Mouse (Mus musculus): Measurements from ENCODE around the gene Myh7.
"Not testable (repeated sequence)": the region's sequence is repeated elsewhere in the genome, so short reads cannot be mapped to it uniquely, and the experiment has no call there.

Gene Myh7

DNA sequence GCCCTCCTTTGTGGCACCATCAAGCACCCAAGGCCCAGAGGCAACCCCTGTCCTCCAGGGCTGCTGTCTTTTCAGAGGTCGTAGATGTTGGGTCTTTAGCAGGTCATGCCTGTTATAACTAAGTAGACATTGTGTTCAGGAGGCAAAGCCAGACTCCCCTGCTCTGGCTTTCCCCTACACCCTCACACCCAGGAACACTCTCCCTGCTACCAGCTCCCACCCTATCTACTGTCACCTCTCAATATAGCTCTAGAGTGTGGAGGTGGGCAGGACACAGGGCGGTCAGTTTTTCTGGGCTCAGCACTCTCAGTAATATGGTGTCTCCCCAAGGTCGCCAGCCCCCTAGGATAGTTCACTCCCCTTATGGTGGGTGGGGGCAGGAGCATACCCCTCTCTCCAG is 26.6 kb downstream of the Myh7 start:
- no peak for DNase-seq

GRCm38 (mm10) chr14:54966320-54966977 is 28.0 kb downstream of the Myh7 start, which contains the start of gene Myh6:
Myh6 (minus strand) TSS chr14:54966927.
- no peak for DNase-seq

GRCm38 (mm10) chr14:54965631-54966030 is 28.8 kb downstream of the Myh7 start:
- no peak for DNase-seq

GRCm38 (mm10) chr14:54965044-54965443 is 29.4 kb downstream of the Myh7 start:
- no peak for DNase-seq

DNA sequence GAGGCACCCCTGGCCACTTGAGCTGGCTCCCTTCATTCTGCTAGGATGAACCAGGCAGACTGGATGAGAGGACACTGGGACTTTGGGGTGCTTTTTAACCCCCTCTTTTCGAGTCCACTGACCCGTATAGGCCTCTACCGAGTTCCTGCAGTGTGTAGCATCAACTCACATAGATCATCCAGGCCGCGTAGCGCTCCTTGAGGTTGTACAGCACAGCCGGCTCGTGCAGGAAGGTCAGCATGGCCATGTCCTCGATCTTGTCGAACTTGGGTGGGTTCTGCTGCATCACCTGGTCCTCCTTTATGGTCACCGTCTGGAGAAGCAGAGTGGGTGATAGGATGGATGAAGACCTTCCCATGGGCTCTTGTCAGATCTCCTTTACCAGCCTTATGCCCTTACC is 30.7 kb downstream of the Myh7 start:
- DNase-seq: no peak

DNA sequence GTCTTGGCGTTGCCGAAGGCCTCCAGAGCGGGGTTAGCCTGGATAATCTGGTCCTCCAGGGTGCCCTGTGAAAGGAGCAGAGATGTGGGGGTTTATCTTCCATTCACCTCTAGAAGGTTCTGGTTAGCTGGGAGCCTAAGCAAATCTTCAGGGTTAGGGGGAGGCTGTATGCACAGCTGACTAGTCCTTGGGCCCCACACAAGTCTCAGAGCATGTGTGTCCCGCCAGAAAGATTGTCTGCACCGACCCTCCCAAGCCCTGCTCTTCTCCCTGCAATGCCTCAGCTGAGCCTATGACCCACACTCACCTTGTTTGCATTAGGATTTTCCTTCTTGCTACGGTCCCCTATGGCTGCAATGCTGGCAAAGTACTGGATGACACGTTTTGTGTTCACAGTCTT is 31.7 kb downstream of the Myh7 start:
- DNase-seq: no peak

- no peak for DNase-seq
Observed at GRCm38 (mm10) chr14:54961487-54961886, 32.9 kb downstream of the Myh7 start.

GRCm38 (mm10) chr14:54960769-54961168 is 33.7 kb downstream of the Myh7 start:
- no peak for DNase-seq

DNA sequence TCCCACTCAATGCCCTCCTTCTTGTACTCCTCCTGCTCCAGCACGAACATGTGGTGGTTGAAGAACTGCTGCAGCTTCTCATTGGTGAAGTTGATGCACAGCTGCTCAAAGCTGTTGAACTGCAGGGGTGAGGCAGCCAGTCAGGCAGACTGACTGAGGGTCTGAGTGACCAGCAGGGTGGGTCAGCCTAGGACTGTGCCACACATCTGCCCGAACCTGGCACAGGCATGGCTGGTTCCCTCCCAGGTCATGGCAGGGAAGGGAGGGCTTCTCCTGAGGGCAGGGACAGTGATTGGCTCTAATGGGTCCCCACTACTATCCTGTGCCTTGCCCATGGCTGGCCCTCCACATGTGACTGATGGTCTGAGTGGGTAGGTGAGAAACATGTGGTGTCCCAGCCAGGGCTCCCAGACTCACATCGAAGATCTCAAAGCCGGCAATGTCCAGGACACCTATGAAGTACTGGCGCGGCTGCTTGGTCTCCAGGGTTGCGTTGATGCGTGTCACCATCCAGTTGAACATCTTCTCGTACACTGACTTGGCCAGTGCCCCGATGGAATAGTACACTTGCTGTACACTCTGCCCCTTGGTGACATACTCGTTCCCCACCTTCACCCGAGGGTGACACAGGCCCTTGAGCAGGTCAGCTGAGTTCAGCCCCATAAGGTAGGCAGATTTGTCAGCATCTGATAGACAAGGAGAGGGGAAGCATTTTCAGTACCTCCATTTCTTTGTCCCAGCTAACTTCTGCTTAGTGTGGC is 34.4 kb downstream of the Myh7 start:
- DNase-seq: not testable (repeated sequence)

DNA sequence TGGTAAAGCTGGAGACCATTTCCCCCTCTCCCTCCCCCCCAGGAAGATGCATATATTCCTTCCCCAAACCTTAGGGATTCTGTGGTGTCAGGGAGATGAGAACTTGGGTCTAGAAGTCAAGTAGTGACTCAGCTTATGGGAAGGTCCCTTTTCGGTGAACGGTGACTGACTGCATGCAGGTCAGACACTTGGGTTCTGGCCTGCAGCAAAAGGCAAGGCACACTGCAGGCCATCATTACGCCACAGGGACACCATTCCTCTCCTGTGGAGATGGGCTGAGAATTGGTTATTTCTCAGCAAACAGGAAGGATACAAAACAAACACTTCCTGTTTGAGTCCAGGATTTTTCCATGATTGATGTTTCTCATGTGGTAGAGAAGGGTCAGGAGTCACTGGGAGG is 35.2 kb downstream of the Myh7 start:
- no peak for DNase-seq

GRCm38 (mm10) chr14:54958503-54958902 is 35.9 kb downstream of the Myh7 start:
- no peak for DNase-seq

- no peak for DNase-seq
Observed at GRCm38 (mm10) chr14:54956533-54956932, 37.9 kb downstream of the Myh7 start.

- DNase-seq: no peak
Observed at GRCm38 (mm10) chr14:54955481-54955880, 38.9 kb downstream of the Myh7 start.

DNA sequence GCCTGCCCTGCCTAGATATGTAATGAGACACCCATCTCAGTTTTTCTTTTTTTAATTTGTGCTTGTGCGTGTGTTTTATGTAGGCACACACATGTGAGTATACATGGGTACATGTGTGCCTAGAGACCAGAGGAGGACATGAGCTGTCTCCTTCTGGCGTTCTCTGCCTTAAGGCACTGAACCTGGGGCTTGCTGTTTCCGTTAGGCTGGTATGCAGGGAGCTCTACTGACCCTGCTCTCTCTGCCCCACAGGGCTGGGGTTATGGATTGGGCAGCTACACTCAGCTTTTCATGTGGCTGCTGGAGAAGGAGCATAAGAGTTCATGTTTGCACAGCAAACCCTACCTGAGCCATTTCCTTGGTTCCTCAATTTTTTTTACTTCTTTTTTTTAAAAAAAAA is 40.0 kb downstream of the Myh7 start:
- no peak for DNase-seq

DNA sequence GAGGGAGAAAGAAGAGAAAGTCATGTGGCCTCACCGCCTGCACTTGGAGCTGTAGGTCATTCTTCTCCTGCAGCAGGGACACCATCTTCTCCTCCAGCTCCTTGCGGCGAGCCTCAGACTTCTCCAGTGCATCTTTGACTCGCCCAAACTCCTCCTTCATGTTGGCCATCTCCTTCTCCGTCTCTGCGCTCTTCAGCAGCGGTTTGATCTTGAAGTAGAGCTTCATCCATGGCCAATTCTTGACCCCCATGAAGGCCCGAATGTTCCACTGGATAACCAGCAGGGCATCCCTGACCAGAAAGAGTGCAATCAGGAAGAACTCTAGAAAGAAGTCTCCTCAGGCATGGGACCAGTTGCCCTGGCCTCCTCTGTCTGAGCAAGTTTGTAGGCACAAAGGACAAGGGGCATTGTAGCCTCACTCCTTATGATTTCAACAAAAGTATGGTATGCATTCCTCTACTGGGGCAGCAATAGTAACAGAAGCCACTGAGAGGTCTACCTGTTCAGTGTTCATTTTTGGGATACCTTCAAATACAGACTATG is 40.7 kb downstream of the Myh7 start:
- DNase-seq: no peak

- DNase-seq: no peak
Observed at GRCm38 (mm10) chr14:54951587-54951986, 42.8 kb downstream of the Myh7 start.

DNA sequence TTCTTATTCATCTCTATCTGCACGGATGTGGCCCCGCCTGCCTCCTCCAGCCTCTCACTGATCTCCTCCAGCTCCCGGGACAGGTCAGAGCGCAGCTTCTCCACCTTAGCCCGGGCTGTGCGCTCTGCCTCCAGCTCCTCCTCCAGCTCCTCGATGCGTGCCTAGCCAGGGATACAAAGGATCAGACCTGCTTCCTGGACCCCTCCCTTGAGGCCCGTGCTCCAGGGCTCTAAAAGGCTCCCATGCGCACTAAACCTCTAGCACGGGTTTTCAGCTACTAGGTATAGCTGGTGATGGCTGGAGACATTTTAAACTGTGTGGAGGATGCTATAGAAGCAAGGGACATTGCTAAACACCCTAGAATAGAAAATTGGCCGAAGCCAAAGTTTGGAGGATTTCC is 43.9 kb downstream of the Myh7 start:
- no peak for DNase-seq

GRCm38 (mm10) chr14:54948781-54949180 is 45.6 kb downstream of the Myh7 start:
- DNase-seq: no peak

GRCm38 (mm10) chr14:54947008-54947407 is 47.4 kb downstream of the Myh7 start:
- not testable (repeated sequence) for DNase-seq

- DNase-seq: no peak
Observed at GRCm38 (mm10) chr14:54945975-54946704, 48.3 kb downstream of the Myh7 start.

- no peak for DNase-seq
Observed at GRCm38 (mm10) chr14:54944939-54945338, 49.5 kb downstream of the Myh7 start.

DNA sequence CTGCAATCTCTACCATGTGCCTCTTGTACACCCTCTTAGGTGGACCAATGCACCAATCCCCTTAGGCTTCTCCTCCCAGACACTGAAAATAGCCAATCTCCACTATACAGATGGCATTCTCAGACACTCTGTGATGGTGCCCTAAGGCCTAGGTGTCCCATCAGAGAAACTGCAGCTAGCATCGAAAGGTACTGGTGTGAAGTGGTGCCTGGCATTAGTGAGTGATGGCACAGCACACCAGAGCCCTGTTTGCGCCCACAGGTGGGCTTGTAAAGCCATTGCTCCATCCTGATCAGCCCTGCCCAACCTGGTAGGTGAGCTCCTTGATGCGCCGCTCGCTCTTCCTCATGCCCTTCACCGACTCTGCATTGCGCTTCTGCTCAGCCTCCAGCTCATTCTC is 50.5 kb downstream of the Myh7 start:
- DNase-seq: no peak

DNA sequence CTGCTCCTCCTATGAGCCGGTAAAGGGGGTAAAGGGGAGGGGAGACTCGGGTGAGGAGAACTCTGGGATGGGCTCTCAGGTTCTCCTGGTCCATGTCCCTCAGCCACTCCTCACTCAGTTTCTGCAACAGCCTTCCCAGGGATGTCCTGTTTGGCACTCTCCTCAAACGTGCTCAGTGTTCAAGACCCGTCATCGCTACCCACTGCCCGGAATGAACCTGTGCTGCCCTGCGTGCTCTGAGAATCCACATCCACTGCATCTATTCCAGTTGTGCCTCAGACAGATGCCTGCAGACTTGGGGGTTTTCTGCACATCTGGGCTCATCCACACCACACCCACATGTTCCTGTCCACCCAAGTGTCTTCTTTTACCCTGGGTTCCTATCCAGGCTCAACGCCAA is 51.9 kb downstream of the Myh7 start:
- DNase-seq: no peak

All from cerebellum, adult 18-20 months (tissue).